Mouse (Mus musculus) olfactory bulb, adult 2 months (tissue): ENCODE data around the gene Myo3b.

Experiments used
- CTCF ChIP-seq: fragments of 200-500 bp; IDR thresholded peaks from 2 replicates; pipeline ENCODE4 v1.5.1; 2012; ENCODE audit warnings: low read depth, mild to moderate bottlenecking, low read length, moderate library complexity; ENCODE audit not compliant: insufficient read depth
- POLR2A ChIP-seq: fragments of 200-500 bp; IDR thresholded peaks from 2 replicates; pipeline ENCODE4 v1.6.1; 2012; ENCODE audit warnings: mild to moderate bottlenecking, low read depth, low read length, moderate library complexity; ENCODE audit not compliant: insufficient read depth

- TF ChIP-seq POLR2A (no peak), CTCF (no peak)
These were observed 87.4 kb downstream of the Myo3b start for GRCm38 (mm10) chr2:70126330-70126729.
